ENCODE assay signal across 29 mouse cellular contexts in the genomic region with DNA sequence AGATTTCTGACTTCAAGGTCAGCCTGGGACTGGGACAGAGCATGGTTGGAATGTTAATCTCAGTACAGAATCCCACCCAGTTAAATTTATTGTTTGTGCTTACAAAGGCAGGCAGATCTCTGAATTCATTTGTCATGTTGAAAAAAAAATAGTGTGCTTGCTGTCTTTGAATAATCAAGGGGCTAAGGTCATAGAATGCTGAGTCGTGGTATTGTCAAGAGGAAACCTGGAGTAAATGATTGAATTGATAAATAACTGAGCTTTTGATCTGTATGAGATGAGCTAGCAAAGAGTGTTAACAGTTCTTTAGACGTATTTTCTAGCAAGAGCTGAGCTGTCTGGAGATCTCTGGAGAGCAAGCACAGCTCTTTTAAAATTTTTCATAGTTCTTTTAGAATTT. TPM values are rescaled to one million over a fixed set of nuclear protein-coding genes. Genes with fewer than 3 reads are reported as not detected.
A peak's percentile ranks its signal among the peaks of the same experiment; 100 is the strongest.
DNase-seq lines count a peak whose midpoint lies in the region; TF ChIP-seq lines count a peak whose summit lies in the region.
"Had no signal": no experiment of that assay in that cellular context is flagged by ENCODE, and none has a peak within 500 bp of the region (broad histone marks: within the 10 kb centered on the region; RNA-seq: fewer than 3 reads in every experiment).

No protein-coding gene starts in this region.

- DNase-seq in kidney, adult 2 months = peak; percentile 51
- no peak for DNase-seq in kidney, adult 8-10 months
- DNase-seq in ES-E14 (ENCODE audit: low read depth, low spot score) (no peak), R1 (ENCODE audit: low read depth, low spot score) (peak; percentile 54)
- no peak for DNase-seq in lung, postnatal 4 days
- no peak for DNase-seq in embryo, embryonic 9.5 days (ENCODE audit: extremely low spot score)
- DNase-seq: adrenal gland, adult 8-10 months; adrenal gland, postnatal 14 days; adrenal gland, postnatal 36 days; B cell, adult 2 months; cerebellum, adult 11-12 months; cerebellum, adult 2 months; cerebellum, adult 9-10 months; cerebellum, postnatal 10 days; cerebellum, postnatal 25 days had no signal

- in situ Hi-C loops in ES-E14 (cut with MboI; ENCODE audit: low sequenced_read_pairs in 2 of 2, unreplicated experiment in 2 of 2) = no loop called here

- H3K4me3 ChIP-seq in kidney, adult 2 months (ENCODE audit: insufficient read depth, low read depth, low read length) = no peak overlapping the region
- H3K4me3 ChIP-seq in ES-E14 (ENCODE audit: insufficient read depth in 1 of 2, low read depth in 1 of 2, low read length in 2 of 2, poor library complexity in 1 of 2, severe bottlenecking in 1 of 2) = no peak overlapping the region
- H3K4me3 ChIP-seq: embryonic facial prominence, embryonic 13.5 days; embryonic facial prominence, embryonic 15.5 days; erythroblast, embryonic 14.5 days; forebrain, embryonic 10.5 days; forebrain, embryonic 12.5 days had no signal

- 41% methylated on average over 2 of the region's 2 CpGs for WGBS in kidney, adult 2 months

- H3K9ac ChIP-seq in ES-E14 (ENCODE audit: insufficient read depth, low read depth, low read length, poor library complexity, severe bottlenecking) = no peak overlapping the region
- H3K9ac ChIP-seq: embryonic facial prominence, embryonic 13.5 days; embryonic facial prominence, embryonic 15.5 days; forebrain, embryonic 12.5 days had no signal

- H3K27me3 ChIP-seq in kidney, adult 2 months (replicated peaks; ENCODE audit: control insufficient read depth, insufficient read depth, low read length) = no peaks in the 10 kb centered on the region
- H3K27me3 ChIP-seq: CH12.LX; embryonic facial prominence, embryonic 13.5 days; embryonic facial prominence, embryonic 15.5 days; forebrain, embryonic 12.5 days; Patski had no signal

- no peaks in the 10 kb centered on the region for H3K36me3 ChIP-seq in kidney, adult 2 months (ENCODE audit: control insufficient read depth, insufficient read depth, low read length)
- no peaks in the 10 kb centered on the region for H3K36me3 ChIP-seq in ES-E14 (ENCODE audit: control insufficient read depth, insufficient read depth, low read length, poor library complexity, severe bottlenecking)
- H3K36me3 ChIP-seq: embryonic facial prominence, embryonic 13.5 days; embryonic facial prominence, embryonic 15.5 days; forebrain, embryonic 10.5 days; forebrain, embryonic 12.5 days had no signal

- peaks cover 14% of the 10 kb centered on the region for H3K4me1 ChIP-seq in kidney, adult 2 months (ENCODE audit: control insufficient read depth, insufficient read depth, low read length)
- peaks cover 0 to 1% of the 10 kb centered on the region in 2 experiments; a peak in 1 of 4 replicates for H3K4me1 ChIP-seq in ES-E14 (ENCODE audit: control insufficient read depth in 2 of 2, insufficient read depth in 2 of 2, low read length in 2 of 2, poor library complexity in 1 of 2)
- H3K4me1 ChIP-seq: embryonic facial prominence, embryonic 13.5 days; forebrain, embryonic 10.5 days had no signal

- no peak for TF ChIP-seq POLR2A in kidney, adult 2 months (IDR thresholded peaks at IDR 0.05; ENCODE audit: low read depth, low read length)

- no peaks in the 10 kb centered on the region for H3K9me3 ChIP-seq in ES-E14 (ENCODE audit: control insufficient read depth, insufficient read depth, low read depth, low read length)
- H3K9me3 ChIP-seq: embryonic facial prominence, embryonic 13.5 days; embryonic facial prominence, embryonic 15.5 days; forebrain, embryonic 10.5 days; forebrain, embryonic 12.5 days had no signal

- no peak overlapping the region for H3K27ac ChIP-seq in kidney, adult 2 months (ENCODE audit: insufficient read depth, low read depth, low read length)
- H3K27ac ChIP-seq in ES-E14 (ENCODE audit: insufficient read depth, low read depth, low read length, poor library complexity, severe bottlenecking) = no peak overlapping the region
- H3K27ac ChIP-seq: embryonic facial prominence, embryonic 13.5 days; embryonic facial prominence, embryonic 15.5 days; forebrain, embryonic 10.5 days; forebrain, embryonic 12.5 days had no signal

- TF ChIP-seq CTCF in kidney, adult 2 months (conservative IDR thresholded peaks at IDR 0.05; ENCODE audit: insufficient read depth, insufficient read length, low read depth, low read length) = no peak

TF ChIP-seq in ES-E14, 5 proteins besides CTCF, POLR2A, EP300 and RAD21:
- TF ChIP-seq ZC3H11A (IDR thresholded peaks at IDR 0.05; ENCODE audit: borderline replicate concordance, low read depth, low read length) (no peak), MAFK (IDR thresholded peaks at IDR 0.05; ENCODE audit: insufficient read depth, low read depth, low read length) (peak; percentile 67), ZNF384 (IDR thresholded peaks at IDR 0.05; ENCODE audit: low read depth, low read length) (0 out of 2 replicates have a peak, but pooled peaks have one; percentile 25), CHD2 (IDR thresholded peaks at IDR 0.05; ENCODE audit: low read depth, low read length) (no peak), HCFC1 (IDR thresholded peaks at IDR 0.05; ENCODE audit: borderline replicate concordance, insufficient read depth, low read length) (no peak)
TF ChIP-seq in ES-E14: peak in this region for 2.

RNA-seq across cellular contexts. Expression of a gene that starts 25.2 kb away (rescaled TPM):
- not detected in 2 replicates for polyA plus RNA-seq in kidney, adult 2 months (2012; rRNA removed)
- total RNA-seq in ES-E14 (2012; rRNA removed) = 0.26 TPM in 1 of 2 replicates, not detected in the other
- total RNA-seq: adrenal gland, adult 18-20 months; adrenal gland, adult 8-10 months; adrenal gland, postnatal 14 days; adrenal gland, postnatal 36 days; CH12.LX; MEL had no signal
- polyA plus RNA-seq: activated CD4-positive, CD25-positive, alpha-beta regulatory T cell, adult 4 months; embryonic facial prominence, embryonic 11.5 days; embryonic facial prominence, embryonic 13.5 days; embryonic facial prominence, embryonic 15.5 days; erythroblast, embryonic 14.5 days; forebrain, embryonic 10.5 days; forebrain, embryonic 12.5 days; forebrain, embryonic 14.5 days; forebrain, embryonic 16.5 days; Patski had no signal

RNA-seq across cellular contexts. Expression of a gene that starts 42.8 kb away (rescaled TPM):
- polyA plus RNA-seq in kidney, adult 2 months (2012; rRNA removed) = 461 and 486 TPM in 2 replicates
- total RNA-seq in ES-E14 (2012; rRNA removed) = 20.7 and 28.8 TPM in 2 replicates
- total RNA-seq: CH12.LX, MEL had no signal
- polyA plus RNA-seq: activated CD4-positive, CD25-positive, alpha-beta regulatory T cell, adult 4 months; CD4-positive, CD25-positive, alpha-beta regulatory T cell, adult 4 months had no signal

Comparison
In these comparisons a context has a peak if more than half of its experiments do, and no peak if none do; other contexts are left out.
1. DNase-seq: peak in kidney, adult 2 months (single experiment) and R1 (single experiment); none in kidney, adult 8-10 months (0 of 2), ES-E14 (single experiment), lung, postnatal 4 days (0 of 2) and embryo, embryonic 9.5 days (single experiment).